Mouse (Mus musculus) frontal cortex, adult 2 months (tissue): ENCODE data around the gene Slc5a7. TPM values are rescaled to one million over a fixed set of nuclear protein-coding genes. Genes with fewer than 3 reads are reported as not detected.

ENCODE experiments used
- DNase-seq, 2 experiments: peaks; one replicate each; pipeline ENCODE4 v3.0.0; 2022; ENCODE audit warnings: low spot score in 1 of 2; ENCODE audit errors: extremely low spot score in 1 of 2
- polyA plus RNA-seq: library from polyadenylated mRNA; depleted of rRNA; stranded (reverse); fragments of >200 nt; gene quantifications from 2 replicates; pipeline ENCODE4 v1.2.3, GENCODE M21; 2012; rRNA removed

The Slc5a7 gene
- polyA plus RNA-seq, result 0.52 and 0.65 TPM in 2 replicates

- no peak for DNase-seq
Measured at GRCm38 (mm10) chr17:54298934-54299333, at the start of gene Slc5a7. Gene Slc5a7, minus strand, starts transcription at chr17:54299034.

GRCm38 (mm10) chr17:54347672-54348071 is 48.8 kb upstream of the Slc5a7 start:
- no peak for DNase-seq

- DNase-seq, result peak in 1 of 2 experiments; percentile 65
Measured at GRCm38 (mm10) chr17:54343395-54343794, 44.6 kb upstream of the Slc5a7 start.

DNA sequence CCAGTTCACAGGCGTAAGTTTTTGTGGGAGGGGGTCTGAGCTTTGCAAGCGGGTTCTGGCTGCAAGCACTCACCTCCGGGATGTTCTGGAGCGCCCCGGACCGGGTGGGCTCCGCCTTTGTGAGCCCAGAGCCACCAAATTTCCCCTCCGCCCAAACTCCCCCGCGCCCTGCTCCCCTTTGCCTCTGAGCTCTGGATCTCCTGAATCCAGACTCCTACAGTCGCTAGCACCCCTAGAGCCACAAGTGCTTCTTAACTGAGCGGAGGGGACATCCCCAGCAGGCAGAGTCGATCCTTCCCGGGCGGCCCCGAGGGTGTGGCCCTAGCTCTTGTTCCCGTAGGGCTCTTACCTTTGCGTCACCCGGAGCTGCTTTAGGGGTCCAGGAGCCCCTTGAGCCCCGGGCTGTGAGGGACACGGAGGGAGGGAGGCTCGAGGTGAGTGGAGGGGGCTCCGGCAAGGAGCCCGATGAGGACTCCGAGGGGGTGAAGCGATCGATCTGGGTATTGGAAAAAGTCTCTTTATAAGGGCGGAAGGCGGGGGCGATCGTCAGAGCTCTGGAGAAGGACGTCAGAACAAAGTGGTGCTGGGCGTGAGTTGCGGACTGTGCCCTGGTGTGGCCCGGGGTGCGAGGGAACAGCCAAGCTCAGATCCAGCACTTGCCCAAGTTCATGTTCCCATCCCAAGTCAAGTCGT is 456 bp downstream of the Slc5a7 start:
- no peak for DNase-seq

DNA sequence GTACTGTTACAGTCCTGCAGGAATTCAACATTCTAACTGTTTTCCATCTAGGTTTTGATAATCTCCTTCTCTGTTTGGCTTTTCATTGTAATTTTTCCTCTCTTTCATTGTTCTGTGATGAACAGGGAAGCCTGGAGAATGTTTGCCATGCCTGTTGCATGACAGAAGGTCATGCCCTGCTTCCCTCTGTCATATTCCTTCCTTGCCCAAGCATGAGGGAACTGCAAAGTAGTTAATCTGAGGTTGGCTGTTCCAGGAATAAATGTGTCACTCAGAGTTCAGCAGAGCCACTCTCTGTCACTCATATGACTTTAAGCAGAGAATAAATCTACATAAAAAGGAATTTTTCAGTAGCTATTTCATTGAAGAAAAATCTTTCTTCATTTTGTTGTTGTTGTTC is 48.1 kb downstream of the Slc5a7 start:
- no peak for DNase-seq

DNA sequence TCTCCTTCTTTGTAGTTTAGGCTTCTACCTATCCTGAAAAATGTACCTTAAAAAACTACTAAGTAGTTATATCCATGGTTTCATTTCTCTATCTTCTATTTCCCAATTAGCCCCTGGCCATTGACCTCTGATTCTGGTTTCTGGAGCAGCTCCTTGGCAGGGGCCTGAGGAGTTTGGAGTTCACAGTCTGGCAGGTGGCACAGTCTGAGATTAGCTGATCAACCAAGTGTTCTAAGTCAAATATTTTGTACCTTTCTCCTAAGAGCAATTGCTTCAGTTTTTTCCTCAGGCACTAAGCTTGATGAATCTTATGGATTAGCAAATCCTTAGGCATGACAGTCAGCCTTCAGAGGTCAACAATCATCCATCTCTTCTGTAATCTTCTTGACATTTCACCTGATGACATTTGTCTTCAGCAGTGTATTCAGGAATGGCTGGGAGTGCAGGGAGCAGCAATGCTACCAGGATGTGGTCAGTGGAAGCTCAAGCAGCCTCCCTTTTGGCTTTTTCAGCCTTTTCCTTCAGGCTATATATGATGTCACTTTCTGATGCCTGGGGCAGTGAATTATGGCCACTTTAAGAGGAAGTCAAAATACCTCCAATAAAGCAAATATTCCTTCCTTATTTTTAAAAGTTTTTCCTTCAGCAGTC is 55.1 kb downstream of the Slc5a7 start:
- no peak for DNase-seq

- DNase-seq, result no peak
Measured at GRCm38 (mm10) chr17:54239435-54239834, 59.4 kb downstream of the Slc5a7 start.
